Mouse (Mus musculus): ENCODE results near the gene Ism2.
"Not testable (repeated sequence)": the region's sequence is repeated elsewhere in the genome, so short reads cannot be mapped to it uniquely, and the experiment has no call there.

The Ism2 gene

GRCm38 (mm10) chr12:87289100-87289499 lies 10.4 kb downstream of the Ism2 start:
- no peak for DNase-seq (ENCODE audit: low spot score in 2 of 2)

- DNase-seq (ENCODE audit: low spot score in 2 of 2): no peak
These were observed 14.8 kb downstream of the Ism2 start for GRCm38 (mm10) chr12:87284726-87285125.

GRCm38 (mm10) chr12:87284268-87284667 lies 15.2 kb downstream of the Ism2 start:
- no peak for DNase-seq (ENCODE audit: low spot score in 2 of 2)

GRCm38 (mm10) chr12:87283706-87284105 lies 15.8 kb downstream of the Ism2 start:
- no peak for DNase-seq (ENCODE audit: low spot score in 2 of 2)

GRCm38 (mm10) chr12:87282743-87283142 lies 16.8 kb downstream of the Ism2 start:
- DNase-seq (ENCODE audit: low spot score in 2 of 2): no peak

GRCm38 (mm10) chr12:87281766-87282165 lies 17.7 kb downstream of the Ism2 start:
- DNase-seq (ENCODE audit: low spot score in 2 of 2): no peak

- DNase-seq (ENCODE audit: low spot score in 2 of 2): no peak
These were observed 19.6 kb downstream of the Ism2 start for GRCm38 (mm10) chr12:87279879-87280278.

GRCm38 (mm10) chr12:87279350-87279749 lies 20.2 kb downstream of the Ism2 start:
- DNase-seq (ENCODE audit: low spot score in 2 of 2): no peak

GRCm38 (mm10) chr12:87278118-87278730 lies 21.3 kb downstream of the Ism2 start:
- no peak for DNase-seq (ENCODE audit: low spot score in 2 of 2)

GRCm38 (mm10) chr12:87277251-87277650 lies 22.3 kb downstream of the Ism2 start:
- not testable (repeated sequence) for DNase-seq (ENCODE audit: low spot score in 2 of 2)

- DNase-seq (ENCODE audit: low spot score in 2 of 2): no peak
These were observed 24.4 kb downstream of the Ism2 start for GRCm38 (mm10) chr12:87274853-87275831.

- DNase-seq (ENCODE audit: low spot score in 2 of 2): peak; percentile 7 to 9
These were observed 31.8 kb downstream of the Ism2 start for GRCm38 (mm10) chr12:87267682-87268081.

- peak in 1 of 2 experiments; percentile 10 for DNase-seq (ENCODE audit: low spot score in 2 of 2)
These were observed 32.5 kb downstream of the Ism2 start for GRCm38 (mm10) chr12:87266827-87267603.

GRCm38 (mm10) chr12:87266108-87266826 lies 33.2 kb downstream of the Ism2 start, which contains the start of the genes Vipas39 and Ahsa1:
Gene Vipas39, minus strand, starts transcription at chr12:87266256.
Gene Ahsa1, plus strand, starts transcription at chr12:87266479.
- peak; percentile 90 for DNase-seq (ENCODE audit: low spot score in 2 of 2)

GRCm38 (mm10) chr12:87265444-87265843 lies 34.1 kb downstream of the Ism2 start:
- DNase-seq (ENCODE audit: low spot score in 2 of 2): no peak

GRCm38 (mm10) chr12:87260562-87260961 lies 38.9 kb downstream of the Ism2 start:
- DNase-seq (ENCODE audit: low spot score in 2 of 2): no peak

GRCm38 (mm10) chr12:87256629-87257028 lies 42.9 kb downstream of the Ism2 start:
- no peak for DNase-seq (ENCODE audit: low spot score in 2 of 2)

GRCm38 (mm10) chr12:87253878-87254277 lies 45.6 kb downstream of the Ism2 start:
- no peak for DNase-seq (ENCODE audit: low spot score in 2 of 2)

- DNase-seq (ENCODE audit: low spot score in 2 of 2): no peak
These were observed 49.3 kb downstream of the Ism2 start for GRCm38 (mm10) chr12:87250161-87250560.

- no peak for DNase-seq (ENCODE audit: low spot score in 2 of 2)
These were observed 60.9 kb downstream of the Ism2 start, which contains the start of gene Noxred1 for GRCm38 (mm10) chr12:87238632-87239031. Gene Noxred1, minus strand, starts transcription at chr12:87238732.

- DNase-seq (ENCODE audit: low spot score in 2 of 2): peak in 1 of 2 experiments; percentile 37
These were observed 62.5 kb downstream of the Ism2 start for GRCm38 (mm10) chr12:87236882-87237483.
